Mouse (Mus musculus): Measurements from ENCODE around the gene Msh4.

DNA sequence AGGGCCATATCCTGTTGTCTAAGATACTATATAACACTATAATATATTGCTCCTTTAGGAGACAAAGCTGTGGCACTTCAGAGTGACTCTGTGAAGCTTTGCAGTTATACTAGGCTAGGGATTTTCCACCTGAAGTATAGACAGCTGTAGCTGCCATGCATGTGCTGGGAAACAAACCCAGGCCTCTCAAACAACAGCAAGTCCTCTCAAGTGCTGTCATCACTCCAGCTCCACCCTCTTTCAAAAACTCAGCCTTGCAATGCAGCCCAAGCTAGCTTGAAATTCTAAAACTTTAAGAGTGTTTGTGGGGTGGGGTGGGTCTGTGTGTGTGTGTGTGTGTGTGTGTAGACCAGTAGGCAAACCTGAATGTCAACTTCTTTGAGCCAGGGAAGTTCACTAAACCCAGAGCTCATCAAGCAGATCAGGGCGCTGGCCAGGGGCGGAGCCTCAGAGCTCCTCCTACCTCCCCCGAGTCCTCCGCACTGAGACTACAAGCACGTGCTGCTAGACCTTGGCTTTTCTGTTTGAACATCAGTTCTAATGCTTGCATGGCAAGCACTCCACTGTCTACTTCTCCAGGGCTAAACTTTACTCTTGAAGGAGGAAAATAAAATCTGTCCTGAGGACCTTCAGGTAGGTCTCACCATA lies 56.4 kb downstream of the Msh4 start:
- TF ChIP-seq POLR2A (IDR thresholded peaks at IDR 0.05; ENCODE audit: insufficient read depth, low read depth, low read length): no peak
- TF ChIP-seq CTCF (IDR thresholded peaks at IDR 0.05; ENCODE audit: insufficient read depth, low read depth, low read length): no peak

Data from olfactory bulb, adult 2 months (tissue).